Mouse (Mus musculus) myocyte (in vitro differentiated cells): ENCODE measurements around the gene Brd7.

ENCODE experiments used
- CEBPB ChIP-seq: IDR thresholded peaks from 2 replicates; pipeline ENCODE4 v1.6.1; 2011; ENCODE audit warnings: mild to moderate bottlenecking, moderate library complexity; ENCODE audit not compliant: poor library complexity, insufficient read depth, severe bottlenecking
- MAX ChIP-seq: IDR thresholded peaks from one replicate; pipeline ENCODE4 v1.6.1; 2011; ENCODE audit warnings: low read depth, mild to moderate bottlenecking, control low read depth
- POLR2A ChIP-seq: IDR thresholded peaks from one replicate; pipeline ENCODE4 v1.6.1; 2011; ENCODE audit warnings: low read depth, mild to moderate bottlenecking, control low read depth, moderate library complexity; ENCODE audit not compliant: insufficient read length

- TF ChIP-seq POLR2A (no peak), CEBPB (no peak), MAX (no peak)
Observed at GRCm38 (mm10) chr8:88388691-88389239, 26.8 kb upstream of the Brd7 start.
